Mouse (Mus musculus) erythroblast, embryonic 14.5 days (primary cell): ENCODE data around the gene Ahcy.

Experiments used
- GATA1 ChIP-seq: IDR thresholded peaks from 2 replicates; pipeline ENCODE4 v1.6.1; 2012; ENCODE audit warnings: low read length, inconsistent platforms, mixed read lengths
- TAL1 ChIP-seq: IDR thresholded peaks from 3 replicates; pipeline ENCODE4 v1.6.1; 2012; ENCODE audit warnings: low read length, inconsistent platforms, mixed read lengths

DNA sequence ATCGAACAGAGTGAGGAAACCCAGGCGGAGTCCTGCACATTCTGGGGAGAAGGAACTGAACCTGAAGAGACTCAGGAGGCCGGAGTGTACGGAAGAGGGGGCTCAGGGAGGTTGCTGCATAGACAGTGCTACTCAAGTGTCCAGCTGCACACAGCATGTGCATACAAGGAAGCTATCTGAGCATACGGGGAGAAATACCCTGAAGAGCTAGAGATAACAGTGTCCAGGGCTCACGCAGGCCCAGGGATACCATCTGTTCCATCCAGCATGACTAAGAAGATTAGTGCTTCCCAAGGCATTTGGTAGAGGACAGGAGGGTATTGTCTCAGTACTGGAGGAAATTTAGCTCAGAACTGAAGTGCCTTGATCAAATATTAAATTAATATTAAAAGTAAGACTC, 29.3 kb upstream of the Ahcy start:
- no peak for TF ChIP-seq TAL1
- no peak for TF ChIP-seq GATA1
